Mouse (Mus musculus) embryonic facial prominence, embryonic 10.5 days (tissue): ENCODE data around the gene Itprid2. TPM values are rescaled to one million over a fixed set of nuclear protein-coding genes. Genes with fewer than 3 reads are reported as not detected.
A peak's percentile ranks its signal among the peaks of the same experiment; 100 is the strongest.

Experiments used
- DNase-seq: peaks from one replicate; pipeline ENCODE4 v3.0.0-alpha.2; 2017; ENCODE audit warnings: low spot score
- H3K27ac ChIP-seq: fragments of 300-500 bp; sonication (generic); replicated peaks from 2 replicates; pipeline ENCODE4 v1.5.1; 2016; ENCODE audit warnings: mild to moderate bottlenecking
- H3K27me3 ChIP-seq: fragments of 300-500 bp; sonication (generic); replicated peaks from 2 replicates; pipeline ENCODE4 v1.6.1; 2016; ENCODE audit warnings: low read depth, mild to moderate bottlenecking; ENCODE audit not compliant: poor library complexity, severe bottlenecking
- H3K36me3 ChIP-seq: fragments of 300-500 bp; sonication (generic); replicated peaks from 2 replicates; pipeline ENCODE4 v1.6.1; 2016; ENCODE audit warnings: mild to moderate bottlenecking, moderate library complexity
- H3K4me1 ChIP-seq: fragments of 300-500 bp; sonication (generic); 2 replicates; pipeline ENCODE4 v1.6.1; 2016
- H3K4me3 ChIP-seq: fragments of 300-500 bp; sonication (generic); 2 replicates; pipeline ENCODE4 v1.5.1; 2016; ENCODE audit warnings: mild to moderate bottlenecking, moderate library complexity
- H3K9me3 ChIP-seq: fragments of 300-500 bp; sonication (generic); 2 replicates; pipeline ENCODE4 v1.6.1; 2016; ENCODE audit warnings: mild to moderate bottlenecking
- WGBS: fragments of 180-500 bp; shearing (Covaris S2); methylation state at CpG from one replicate; pipeline ENCODE4 v1.1.7; 2016; 5-methylcytosine and 5-hydroxymethylcytosine counted together
- polyA plus RNA-seq: library from polyadenylated mRNA; unstranded; fragments of >200 nt; fragmentation: Nextera tagmentation; extraction: Ambion mirVana; gene quantifications from 2 replicates; pipeline ENCODE4 v1.2.1, GENCODE M21; 2016

Itprid2 gene
- polyA plus RNA-seq, 1 experiment from 2014 or later, result 6.6 TPM

- DNase-seq, result no peak
- H3K36me3 ChIP-seq, result no peaks in the 10 kb centered on the region
- H3K27ac ChIP-seq, result no peak overlapping the region
- H3K4me1 ChIP-seq, result no peaks in the 10 kb centered on the region
- H3K4me3 ChIP-seq, result no peak overlapping the region
- WGBS, result 78% methylated on average over 6 of the region's 6 CpGs
- no peaks in the 10 kb centered on the region for H3K9me3 ChIP-seq
- no peaks in the 10 kb centered on the region for H3K27me3 ChIP-seq
Observed at GRCm38 (mm10) chr2:79618614-79619568, 16.3 kb upstream of the Itprid2 start.

DNA sequence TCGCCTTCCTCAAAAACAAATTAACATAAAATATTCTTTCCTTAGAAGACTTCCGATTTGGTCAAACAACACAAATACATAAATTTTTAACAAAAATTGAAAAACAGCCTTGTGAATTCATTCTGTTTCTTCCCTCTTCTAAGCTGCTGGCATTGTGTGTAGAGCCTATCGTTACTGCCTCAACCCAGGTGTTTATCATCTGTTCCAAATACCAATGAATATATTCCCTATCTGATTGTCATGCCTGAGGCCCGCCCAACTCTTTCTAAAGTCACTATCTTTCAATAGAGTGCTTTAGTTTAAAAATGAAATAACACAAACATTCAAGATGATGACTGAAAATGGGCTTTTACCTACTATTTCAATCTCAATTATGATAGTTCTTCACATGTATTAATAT, 11.9 kb upstream of the Itprid2 start:
- no peak for DNase-seq
- Histone ChIP-seq H3K27me3 (no peaks in the 10 kb centered on the region), H3K27ac (no peak overlapping the region), H3K4me3 (no peak overlapping the region), H3K4me1 (no peaks in the 10 kb centered on the region), H3K36me3 (no peaks in the 10 kb centered on the region), H3K9me3 (no peaks in the 10 kb centered on the region)
- 89% methylated on average over 4 of the region's 4 CpGs for WGBS

DNA sequence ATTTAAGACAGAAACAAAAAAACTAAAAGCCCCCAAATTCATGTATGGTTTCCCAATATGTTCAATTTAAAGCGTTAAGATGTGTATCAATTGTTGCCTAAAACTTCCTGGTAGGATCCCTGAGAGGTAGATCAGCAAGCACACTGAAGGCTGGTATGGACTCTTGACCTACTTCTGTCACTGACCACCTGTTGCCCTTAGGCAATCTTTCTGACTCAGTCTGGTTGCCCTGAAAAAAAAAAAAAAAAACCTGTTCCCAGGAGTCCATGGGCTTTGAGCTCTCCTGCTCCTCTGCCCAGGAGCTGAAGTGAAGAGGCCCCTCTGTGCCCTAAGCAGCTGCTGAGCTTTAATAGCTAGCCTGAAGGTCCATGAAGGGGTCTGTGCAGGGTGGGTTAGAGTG, 7.5 kb upstream of the Itprid2 start:
- Histone ChIP-seq H3K27me3 (no peaks in the 10 kb centered on the region), H3K4me1 (no peaks in the 10 kb centered on the region), H3K27ac (no peak overlapping the region), H3K4me3 (no peak overlapping the region), H3K9me3 (no peaks in the 10 kb centered on the region), H3K36me3 (no peaks in the 10 kb centered on the region)
- no peak for DNase-seq
- WGBS, result 87% methylated on average over 1 of the region's 1 CpGs

GRCm38 (mm10) chr2:79630231-79630630, 4.9 kb upstream of the Itprid2 start:
- no peak for DNase-seq
- H3K27ac ChIP-seq, result no peak overlapping the region
- H3K27me3 ChIP-seq, result no peaks in the 10 kb centered on the region
- no peak overlapping the region for H3K4me3 ChIP-seq
- H3K36me3 ChIP-seq, result no peaks in the 10 kb centered on the region
- WGBS, result 76% methylated on average over 2 of the region's 2 CpGs
- H3K9me3 ChIP-seq, result no peaks in the 10 kb centered on the region
- H3K4me1 ChIP-seq, result no peaks in the 10 kb centered on the region

- DNase-seq, result peak; percentile 62
- Histone ChIP-seq H3K4me3 (peak overlapping the region; percentile 74), H3K4me1 (peaks cover 15% of the 10 kb centered on the region), H3K9me3 (no peaks in the 10 kb centered on the region), H3K27ac (peak overlapping the region; percentile 89), H3K36me3 (no peaks in the 10 kb centered on the region), H3K27me3 (no peaks in the 10 kb centered on the region)
- WGBS, result under 1% methylated on average over 83 of the region's 83 CpGs
Observed at GRCm38 (mm10) chr2:79635426-79636291, 507 bp downstream of the Itprid2 start.

DNA sequence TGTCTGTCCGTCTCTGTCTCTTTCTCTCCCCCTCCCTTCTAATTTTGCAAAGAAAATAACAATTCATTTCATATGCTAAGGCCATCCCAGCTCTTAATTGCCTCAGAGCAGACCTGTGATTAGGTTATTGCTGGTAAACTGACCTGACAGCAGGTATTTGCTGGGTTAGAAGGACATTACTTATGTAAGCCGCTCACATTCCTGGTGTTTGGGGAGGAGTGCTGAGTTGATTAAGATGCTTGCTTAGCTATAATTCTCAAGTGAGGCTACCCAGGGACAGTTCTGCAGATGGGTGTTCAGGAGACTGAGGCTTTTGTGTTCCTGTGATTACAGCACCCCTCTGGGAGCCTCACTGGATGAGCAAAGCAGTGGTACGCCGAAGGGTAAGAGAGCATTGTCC, 3.8 kb downstream of the Itprid2 start:
- Histone ChIP-seq H3K9me3 (no peaks in the 10 kb centered on the region), H3K4me1 (peaks cover 15% of the 10 kb centered on the region), H3K27ac (no peak overlapping the region), H3K4me3 (no peak overlapping the region), H3K27me3 (no peaks in the 10 kb centered on the region), H3K36me3 (peaks cover 22% of the 10 kb centered on the region)
- WGBS, result 55% methylated on average over 4 of the region's 4 CpGs
- DNase-seq, result no peak

GRCm38 (mm10) chr2:79646237-79646688, 11.1 kb downstream of the Itprid2 start:
- Histone ChIP-seq H3K36me3 (peaks cover 41% of the 10 kb centered on the region), H3K27me3 (no peaks in the 10 kb centered on the region), H3K4me3 (no peak overlapping the region), H3K27ac (no peak overlapping the region), H3K4me1 (peaks cover 7% of the 10 kb centered on the region; the same call in 1 of the 2 replicates), H3K9me3 (no peaks in the 10 kb centered on the region)
- no peak for DNase-seq
- 54% methylated on average over 4 of the region's 4 CpGs for WGBS

- peaks cover 41% of the 10 kb centered on the region for H3K36me3 ChIP-seq
- no peaks in the 10 kb centered on the region for H3K27me3 ChIP-seq
- H3K4me3 ChIP-seq, result no peak overlapping the region
- no peaks in the 10 kb centered on the region for H3K9me3 ChIP-seq
- peaks cover 7% of the 10 kb centered on the region; the same call in 1 of the 2 replicates for H3K4me1 ChIP-seq
- WGBS, result 62% methylated on average over 4 of the region's 4 CpGs
- no peak for DNase-seq
- 0 out of 2 replicates have a peak overlapping the region, but pooled peaks have one; percentile 19 for H3K27ac ChIP-seq
Observed at GRCm38 (mm10) chr2:79647094-79647493, 11.9 kb downstream of the Itprid2 start.

GRCm38 (mm10) chr2:79647728-79648127, 12.6 kb downstream of the Itprid2 start:
- H3K36me3 ChIP-seq, result peaks cover 35% of the 10 kb centered on the region
- H3K4me3 ChIP-seq, result no peak overlapping the region
- H3K4me1 ChIP-seq, result peaks cover 7% of the 10 kb centered on the region; the same call in 1 of the 2 replicates
- no peaks in the 10 kb centered on the region for H3K27me3 ChIP-seq
- no peak for DNase-seq
- no peaks in the 10 kb centered on the region for H3K9me3 ChIP-seq
- H3K27ac ChIP-seq, result no peak overlapping the region
- 35% methylated on average over 2 of the region's 2 CpGs for WGBS

DNA sequence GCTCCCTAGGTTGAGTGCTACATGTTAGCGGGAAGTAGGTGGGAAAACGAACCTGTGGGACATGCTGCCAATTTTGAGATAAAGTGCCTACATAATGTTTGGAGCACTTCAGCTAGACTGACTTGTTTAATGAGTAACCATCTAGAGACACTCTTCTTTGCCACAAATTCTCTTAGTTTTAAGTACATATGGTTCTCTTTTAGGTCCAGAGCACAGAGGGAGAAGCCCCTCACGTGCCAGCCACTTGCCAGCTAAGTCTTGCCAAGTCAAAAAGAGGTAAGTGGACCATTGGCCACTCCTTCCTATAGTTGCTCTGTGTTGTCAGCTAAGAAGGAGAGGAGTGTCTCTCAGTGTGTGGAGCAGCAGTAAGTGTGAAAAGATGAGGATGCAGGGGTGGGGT, 16.0 kb downstream of the Itprid2 start:
- Histone ChIP-seq H3K27me3 (no peaks in the 10 kb centered on the region), H3K36me3 (peaks cover 19% of the 10 kb centered on the region), H3K27ac (no peak overlapping the region), H3K4me3 (no peak overlapping the region), H3K4me1 (peaks cover 7% of the 10 kb centered on the region; the same call in 1 of the 2 replicates), H3K9me3 (no peaks in the 10 kb centered on the region)
- WGBS, result 93% methylated on average over 3 of the region's 3 CpGs
- no peak for DNase-seq

DNA sequence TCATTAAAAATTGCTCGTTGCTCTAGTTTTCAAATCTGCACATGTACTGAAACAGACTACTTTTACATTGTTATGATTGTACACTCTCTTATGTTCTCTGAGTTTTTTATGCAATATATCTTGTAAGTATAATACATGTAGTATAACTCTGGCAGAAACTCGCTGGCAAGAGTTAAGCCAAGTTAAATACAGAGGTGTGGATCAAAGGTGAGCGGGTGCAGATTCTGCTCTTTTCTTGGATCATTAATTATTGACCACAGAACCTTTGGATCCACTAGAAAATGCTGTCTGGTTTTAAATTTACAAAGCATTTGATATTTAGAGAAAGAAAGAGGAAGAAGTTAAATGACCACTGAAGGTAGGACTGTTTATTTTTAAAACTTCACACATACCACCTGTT, 16.5 kb downstream of the Itprid2 start:
- H3K27me3 ChIP-seq, result no peaks in the 10 kb centered on the region
- H3K27ac ChIP-seq, result no peak overlapping the region
- no peak for DNase-seq
- 94% methylated on average over 3 of the region's 3 CpGs for WGBS
- H3K9me3 ChIP-seq, result no peaks in the 10 kb centered on the region
- H3K4me3 ChIP-seq, result no peak overlapping the region
- peaks cover 19% of the 10 kb centered on the region for H3K36me3 ChIP-seq
- H3K4me1 ChIP-seq, result peaks cover 7% of the 10 kb centered on the region; the same call in 1 of the 2 replicates

DNA sequence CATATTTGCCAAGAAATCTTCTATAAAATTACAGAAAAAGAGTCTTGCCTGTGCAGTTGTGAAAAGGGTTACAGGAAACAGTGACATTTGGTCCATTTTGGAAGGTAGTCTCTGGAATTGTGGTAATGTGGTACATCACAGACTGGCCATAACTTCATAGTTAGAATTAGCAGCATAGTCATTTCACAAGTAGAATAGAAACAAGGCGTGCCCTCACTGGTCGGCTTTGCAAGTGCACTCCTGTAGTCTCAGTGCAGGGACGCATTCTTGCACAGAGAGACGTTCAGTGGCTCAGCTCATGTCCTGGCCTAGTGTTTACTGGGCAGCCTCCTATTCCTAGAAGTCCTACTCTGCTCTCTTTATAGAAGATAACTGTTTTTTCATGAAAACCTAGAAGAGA, 17.4 kb downstream of the Itprid2 start:
- Histone ChIP-seq H3K4me3 (no peak overlapping the region), H3K27ac (no peak overlapping the region), H3K4me1 (peaks cover 3% of the 10 kb centered on the region; the same call in 1 of the 2 replicates), H3K9me3 (no peaks in the 10 kb centered on the region), H3K27me3 (no peaks in the 10 kb centered on the region), H3K36me3 (peaks cover 25% of the 10 kb centered on the region)
- no peak for DNase-seq
- WGBS, result 91% methylated on average over 4 of the region's 4 CpGs
